Mouse (Mus musculus): ENCODE data around the gene Ptpro.

DNA sequence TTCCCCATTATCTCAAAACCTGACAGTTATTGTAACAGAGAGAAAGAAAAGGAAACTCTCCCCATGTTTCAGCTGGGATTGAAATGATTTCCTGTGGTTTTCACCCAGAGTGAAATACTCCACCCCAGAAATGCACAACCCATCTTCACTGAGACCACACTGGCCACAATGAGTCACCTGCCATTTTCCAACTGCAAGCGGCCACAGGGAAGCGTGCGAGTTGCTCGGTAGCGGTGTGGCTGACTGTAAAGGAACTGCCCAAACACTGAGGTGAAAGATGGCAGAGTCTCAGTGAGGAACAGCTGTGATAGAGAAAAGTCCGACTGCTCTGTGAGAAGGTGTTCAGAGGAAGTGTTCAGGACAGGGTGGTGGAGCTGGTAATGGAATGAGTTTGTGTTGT, 64.2 kb downstream of the Ptpro start:
- TF ChIP-seq CTCF (IDR thresholded peaks at IDR 0.05; ENCODE audit: low read depth, low read length), result no peak
- no peak for TF ChIP-seq TAL1 (conservative IDR thresholded peaks at IDR 0.05; ENCODE audit: low read depth, low read length)
- no peak for TF ChIP-seq GATA1 (IDR thresholded peaks at IDR 0.05; ENCODE audit: borderline replicate concordance, low read length)
